Mouse (Mus musculus) hindbrain, postnatal 0 days (tissue): ENCODE results near the gene Kiss1. TPM values are rescaled to one million over a fixed set of nuclear protein-coding genes. Genes with fewer than 3 reads are reported as not detected.
A peak's percentile ranks its signal among the peaks of the same experiment; 100 is the strongest.

Experiments
- ATAC-seq: fragments of 200-750 bp; cut with Nextera tagmentation; 2 replicates; pipeline ENCODE4 v1.8.0; 2017; ENCODE audit warnings: mild to moderate bottlenecking, moderate TSS enrichment, moderate library complexity
- DNase-seq: peaks from one replicate; pipeline ENCODE4 v3.0.0-alpha.2; 2015; ENCODE audit warnings: low spot score
- H3K27ac ChIP-seq: fragments of 300-500 bp; sonication (generic); 2 replicates; pipeline ENCODE4 v1.5.1; 2014; ENCODE audit warnings: mild to moderate bottlenecking
- H3K27me3 ChIP-seq: fragments of 300-500 bp; sonication (generic); 2 replicates; pipeline ENCODE4 v1.6.1; 2014; ENCODE audit warnings: low read length, mixed read lengths; ENCODE audit not compliant: insufficient read depth
- H3K36me3 ChIP-seq: fragments of 300-500 bp; sonication (generic); 2 replicates; pipeline ENCODE4 v1.6.1; 2014; ENCODE audit warnings: low read length, mixed read lengths; ENCODE audit not compliant: insufficient read depth
- H3K4me1 ChIP-seq: fragments of 300-500 bp; sonication (generic); 2 replicates; pipeline ENCODE4 v1.6.1; 2014; ENCODE audit warnings: antibody characterized with exemption, low read length, mixed read lengths; ENCODE audit not compliant: insufficient read depth
- H3K4me2 ChIP-seq: fragments of 300-500 bp; sonication (generic); 2 replicates; pipeline ENCODE4 v1.6.1; 2014; ENCODE audit warnings: low read depth, mild to moderate bottlenecking, low read length, moderate library complexity, mixed read lengths
- H3K4me3 ChIP-seq: fragments of 300-500 bp; sonication (generic); 2 replicates; pipeline ENCODE4 v1.5.1; 2014; ENCODE audit warnings: low read length
- H3K9ac ChIP-seq: fragments of 300-500 bp; sonication (generic); replicated peaks from 2 replicates; pipeline ENCODE4 v1.6.1; 2014; ENCODE audit warnings: mild to moderate bottlenecking, low read length, moderate library complexity, mixed read lengths
- H3K9me3 ChIP-seq: fragments of 300-500 bp; sonication (generic); 2 replicates; pipeline ENCODE4 v1.6.1; 2016; ENCODE audit warnings: low read length, mixed read lengths
- CTCF ChIP-seq: IDR thresholded peaks from 2 replicates; pipeline ENCODE4 v1.5.1; 2016; ENCODE audit warnings: antibody characterized with exemption, control low read depth, low read depth
- WGBS: fragments of 180-500 bp; shearing (Covaris S2); extraction: QIAGEN DNeasy Blood & Tissue Kit; methylation state at CpG from one replicate; pipeline ENCODE4 v1.1.7; 2014; 5-methylcytosine and 5-hydroxymethylcytosine counted together
- polyA plus RNA-seq: library from polyadenylated mRNA; unstranded; fragments of >200 nt; fragmentation: Nextera tagmentation; extraction: Ambion mirVana; gene quantifications from 2 replicates; pipeline ENCODE4 v1.2.1, GENCODE M21; 2015
- total RNA-seq: library from RNA; depleted of rRNA; stranded (reverse); fragments of >200 nt; gene quantifications from 2 replicates; pipeline ENCODE4 v1.2.3, GENCODE M21; 2014

Gene Kiss1
- total and polyA plus RNA-seq, 2 experiments from 2014 or later: not detected

DNA sequence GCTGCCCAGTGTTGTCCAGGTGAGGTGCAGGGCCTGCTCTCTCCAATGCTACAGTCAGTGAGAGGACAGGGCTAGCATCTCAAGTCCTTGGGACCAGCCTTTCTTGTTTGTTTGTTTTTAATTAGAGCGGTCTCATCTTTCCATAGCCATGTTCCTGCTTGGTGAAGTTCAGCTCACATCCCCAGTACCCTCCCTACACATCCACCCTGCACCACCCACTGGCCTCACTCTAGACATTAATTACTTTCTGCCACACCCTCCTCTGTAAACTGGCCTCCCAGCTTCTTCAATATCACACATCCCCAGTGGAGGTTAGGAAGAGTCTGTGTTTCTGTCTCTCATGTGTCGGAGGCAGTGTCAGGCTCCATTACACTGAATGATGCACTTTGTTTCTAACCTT lies 22.7 kb downstream of the Kiss1 start:
- Histone ChIP-seq H3K4me3 (no peak overlapping the region), H3K27ac (no peak overlapping the region), H3K4me2 (no peak overlapping the region), H3K4me1 (no peaks in the 10 kb centered on the region), H3K9ac (no peak overlapping the region), H3K27me3 (no peaks in the 10 kb centered on the region), H3K9me3 (no peaks in the 10 kb centered on the region), H3K36me3 (no peaks in the 10 kb centered on the region)
- TF ChIP-seq CTCF: no peak
- no peak for ATAC-seq
- WGBS: 92% methylated on average over 2 of the region's 2 CpGs
- DNase-seq: no peak

DNA sequence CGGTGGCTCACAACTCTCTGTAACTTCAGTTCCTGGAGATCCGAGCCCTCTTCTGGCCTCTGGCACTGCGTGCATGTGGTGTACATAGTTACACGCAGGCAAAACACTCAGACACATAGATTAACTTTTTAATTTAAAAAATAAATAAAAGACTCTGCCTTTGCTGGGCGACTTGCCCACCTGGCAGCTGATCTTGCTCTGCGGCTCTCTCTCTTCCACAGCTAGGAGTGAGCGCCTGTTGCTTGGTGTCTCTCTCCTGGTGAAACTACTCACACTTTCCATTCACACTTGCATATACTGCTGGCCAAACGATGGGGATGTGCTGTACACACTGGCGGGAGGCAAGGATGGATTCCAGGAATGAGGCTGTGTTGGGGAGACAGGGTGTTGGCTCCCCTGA lies 24.9 kb downstream of the Kiss1 start:
- no peaks in the 10 kb centered on the region for H3K27me3 ChIP-seq
- no peak for DNase-seq
- ATAC-seq: no peak
- no peaks in the 10 kb centered on the region for H3K9me3 ChIP-seq
- no peak for TF ChIP-seq CTCF
- H3K36me3 ChIP-seq: no peaks in the 10 kb centered on the region
- H3K4me1 ChIP-seq: no peaks in the 10 kb centered on the region
- 81% methylated on average over 9 of the region's 9 CpGs for WGBS
- no peak overlapping the region for H3K27ac ChIP-seq
- no peak overlapping the region for H3K4me2 ChIP-seq
- no peak overlapping the region for H3K9ac ChIP-seq
- no peak overlapping the region for H3K4me3 ChIP-seq

DNA sequence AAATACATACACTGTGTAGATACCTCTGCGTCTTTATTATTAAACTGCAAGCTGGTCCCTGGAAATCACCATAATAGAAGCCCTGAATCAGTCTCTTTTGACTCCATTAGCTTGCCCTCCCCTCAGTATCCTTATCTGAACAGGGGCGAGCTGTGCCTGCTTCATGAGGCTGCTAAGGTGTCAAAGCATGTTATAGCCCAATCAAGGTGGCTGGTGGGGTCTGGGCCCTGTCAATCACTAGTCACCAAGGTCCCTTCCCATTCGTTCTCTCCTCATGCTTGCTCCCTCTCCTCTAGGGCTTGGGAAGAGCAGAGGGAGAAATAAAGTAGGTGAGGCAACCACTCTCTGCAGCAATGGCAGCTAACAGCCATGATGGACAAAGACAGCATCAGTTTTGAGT lies 25.6 kb downstream of the Kiss1 start:
- DNase-seq (no peak), ATAC-seq (no peak)
- Histone ChIP-seq H3K4me3 (no peak overlapping the region), H3K27ac (no peak overlapping the region), H3K4me1 (no peaks in the 10 kb centered on the region), H3K36me3 (no peaks in the 10 kb centered on the region), H3K27me3 (no peaks in the 10 kb centered on the region), H3K4me2 (no peak overlapping the region), H3K9ac (no peak overlapping the region), H3K9me3 (no peaks in the 10 kb centered on the region)
- 73% methylated on average over 3 of the region's 3 CpGs for WGBS
- no peak for TF ChIP-seq CTCF

DNA sequence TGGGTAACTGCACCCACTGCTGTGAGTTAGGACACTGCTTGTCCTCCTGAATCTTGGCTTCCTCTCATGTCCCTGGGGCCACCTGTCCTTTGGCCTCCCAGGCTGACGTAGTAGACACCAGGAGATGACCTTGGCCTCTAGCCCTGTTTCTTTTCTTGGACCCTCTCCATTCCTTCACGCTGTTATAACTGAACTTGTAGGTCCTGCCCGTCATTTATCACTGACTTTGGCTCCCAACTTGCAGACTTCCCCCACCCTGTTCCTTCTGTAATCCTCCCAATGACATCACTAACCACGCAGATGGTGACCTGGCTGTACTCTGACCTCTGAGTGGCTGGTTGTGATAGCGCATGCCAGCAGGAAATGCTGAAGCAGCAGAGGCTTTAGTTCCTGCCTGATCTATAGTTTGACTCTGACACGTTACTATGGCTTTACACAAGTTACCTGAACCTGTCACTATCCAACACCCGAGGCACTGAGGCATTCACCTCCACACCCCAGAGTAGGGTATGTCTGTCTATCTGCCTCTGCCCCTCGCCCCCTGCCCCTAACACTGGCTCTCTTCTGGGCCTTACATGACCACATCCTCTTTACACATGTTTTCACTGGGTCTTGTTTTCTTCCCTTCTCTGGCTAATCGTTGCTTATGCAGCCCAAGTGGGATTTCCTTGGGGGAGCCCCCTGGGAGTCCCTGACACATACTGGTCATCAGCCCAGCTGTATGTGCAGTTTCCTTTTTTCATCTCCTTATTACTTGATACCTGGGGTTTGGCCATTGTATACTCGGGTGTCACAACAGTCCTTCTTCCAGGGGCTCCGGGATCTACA lies 26.2 kb downstream of the Kiss1 start:
- no peak for DNase-seq

DNA sequence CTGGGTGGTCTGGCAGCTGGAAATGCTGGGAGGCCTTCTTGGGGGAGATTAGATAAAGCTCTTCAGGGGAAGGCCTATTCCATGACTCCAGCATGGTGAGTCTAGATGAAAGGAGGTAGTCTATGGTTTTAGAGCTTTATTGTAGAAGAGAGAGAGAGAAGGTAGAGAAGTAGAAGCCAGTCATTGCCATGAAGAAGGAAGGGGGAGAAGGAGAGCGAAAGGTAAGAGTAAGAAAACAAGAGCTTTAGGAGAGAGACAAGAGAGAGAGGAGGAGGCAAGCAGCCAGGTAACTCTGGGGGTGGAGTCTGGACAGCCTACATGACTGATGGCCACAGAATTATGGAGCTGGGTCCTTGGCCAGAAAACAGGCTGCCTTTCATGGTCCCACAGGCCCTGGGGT lies 28.5 kb downstream of the Kiss1 start, which contains the start of gene Ren1:
Gene Ren1 (plus strand): TSS at position 301 of the 400 bp plus-strand sequence.
- no peaks in the 10 kb centered on the region for H3K4me1 ChIP-seq
- H3K27me3 ChIP-seq: no peaks in the 10 kb centered on the region
- WGBS: 90% methylated on average over 1 of the region's 1 CpGs
- no peak within 1 kb of the TSS for H3K4me2 ChIP-seq
- DNase-seq (no peak), ATAC-seq (no peak)
- H3K27ac ChIP-seq: no peak within 1 kb of the TSS
- H3K36me3 ChIP-seq: no peaks in the 10 kb centered on the region
- H3K9ac ChIP-seq: no peak within 1 kb of the TSS
- H3K9me3 ChIP-seq: no peaks in the 10 kb centered on the region
- no peak within 1 kb of the TSS for H3K4me3 ChIP-seq
- no peak for TF ChIP-seq CTCF

More for the DNA sequence above, 26.2 kb downstream of the Kiss1 start:
- no peak overlapping the region for H3K4me2 ChIP-seq
- TF ChIP-seq CTCF: no peak
- no peak overlapping the region for H3K4me3 ChIP-seq
- H3K9ac ChIP-seq: no peak overlapping the region
- no peaks in the 10 kb centered on the region for H3K4me1 ChIP-seq
- H3K9me3 ChIP-seq: no peaks in the 10 kb centered on the region
- WGBS: 77% methylated on average over 11 of the region's 11 CpGs
- H3K27ac ChIP-seq: no peak overlapping the region
- H3K36me3 ChIP-seq: no peaks in the 10 kb centered on the region
- ATAC-seq: no peak
- no peaks in the 10 kb centered on the region for H3K27me3 ChIP-seq

DNA sequence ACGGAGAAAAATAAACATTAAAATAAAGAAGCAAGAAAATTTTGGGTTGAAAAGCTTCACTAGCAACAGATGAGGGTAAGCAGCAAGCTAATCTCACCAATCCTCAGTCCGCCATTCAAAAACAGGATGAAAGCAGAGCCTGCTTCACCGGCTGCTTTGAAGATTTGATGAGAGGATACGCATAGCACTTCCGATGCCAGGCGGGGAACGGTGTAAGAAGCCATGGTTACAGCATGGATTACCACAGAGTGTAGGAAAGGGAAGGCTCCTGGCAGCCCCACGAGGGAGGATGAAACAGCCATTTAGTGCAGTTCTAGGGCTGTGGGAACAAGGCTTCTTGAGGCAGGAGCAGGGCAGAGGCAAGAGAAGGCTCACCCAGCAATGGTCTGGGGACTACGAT lies 30.1 kb downstream of the Kiss1 start:
- Histone ChIP-seq H3K9ac (no peak overlapping the region), H3K4me2 (no peak overlapping the region), H3K9me3 (no peaks in the 10 kb centered on the region), H3K36me3 (no peaks in the 10 kb centered on the region), H3K27me3 (no peaks in the 10 kb centered on the region), H3K27ac (no peak overlapping the region), H3K4me1 (no peaks in the 10 kb centered on the region), H3K4me3 (no peak overlapping the region)
- DNase-seq: no peak
- WGBS: 53% methylated on average over 9 of the region's 9 CpGs
- ATAC-seq: no peak
- TF ChIP-seq CTCF: no peak

DNA sequence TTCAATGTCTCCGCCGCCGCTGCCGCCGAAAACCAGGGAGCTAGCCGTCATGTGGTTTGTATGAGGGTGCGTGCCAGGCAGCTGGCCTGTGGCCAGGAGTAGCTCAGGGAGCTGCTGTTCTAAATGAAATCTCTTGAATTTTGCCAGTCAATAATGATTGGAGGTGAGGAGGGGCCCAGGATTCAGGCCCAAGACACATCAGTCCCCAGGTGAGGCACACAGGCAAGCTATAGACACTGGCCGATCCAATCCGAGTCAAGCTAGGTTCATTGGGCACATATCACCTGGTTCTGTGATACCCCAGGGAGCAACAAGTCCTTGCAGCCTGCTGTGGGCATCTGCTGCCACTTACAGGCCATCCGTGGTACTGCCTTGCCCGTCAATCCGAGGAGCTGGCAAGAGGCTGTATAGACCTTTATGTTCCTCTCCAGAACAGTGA lies 31.7 kb downstream of the Kiss1 start:
- H3K27ac ChIP-seq: no peak overlapping the region
- peak; percentile 85 for ATAC-seq
- H3K27me3 ChIP-seq: no peaks in the 10 kb centered on the region
- H3K9me3 ChIP-seq: no peaks in the 10 kb centered on the region
- H3K4me3 ChIP-seq: no peak overlapping the region
- H3K4me1 ChIP-seq: no peaks in the 10 kb centered on the region
- no peak overlapping the region for H3K9ac ChIP-seq
- H3K4me2 ChIP-seq: peak overlapping the region; percentile 21; the same call in 1 of the 2 replicates
- 21% methylated on average over 12 of the region's 12 CpGs for WGBS
- DNase-seq: peak; percentile 90
- H3K36me3 ChIP-seq: no peaks in the 10 kb centered on the region
- peak; percentile 100 for TF ChIP-seq CTCF
